Mouse (Mus musculus): ENCODE results near the gene Ppp1r15a. TPM values are rescaled to one million over a fixed set of nuclear protein-coding genes. Genes with fewer than 3 reads are reported as not detected.
A peak's percentile ranks its signal among the peaks of the same experiment; 100 is the strongest.
"Not testable (repeated sequence)": the region's sequence is repeated elsewhere in the genome, so short reads cannot be mapped to it uniquely, and the experiment has no call there.

Gene Ppp1r15a
- total RNA-seq, 1 experiment from 2014 or later = 29.6 TPM

- DNase-seq = no peak
Measured at GRCm38 (mm10) chr7:45551512-45551883, 25.4 kb upstream of the Ppp1r15a start.

GRCm38 (mm10) chr7:45550821-45551511, 24.9 kb upstream of the Ppp1r15a start:
- no peak for DNase-seq

GRCm38 (mm10) chr7:45549641-45550436, 23.8 kb upstream of the Ppp1r15a start:
- DNase-seq = no peak

GRCm38 (mm10) chr7:45544525-45544924, 18.5 kb upstream of the Ppp1r15a start:
- no peak for DNase-seq

GRCm38 (mm10) chr7:45540213-45540612, 14.1 kb upstream of the Ppp1r15a start:
- no peak for DNase-seq

GRCm38 (mm10) chr7:45539095-45539494, 13.0 kb upstream of the Ppp1r15a start:
- no peak for DNase-seq

- no peak for DNase-seq
Measured at GRCm38 (mm10) chr7:45538163-45539041, 12.3 kb upstream of the Ppp1r15a start.

GRCm38 (mm10) chr7:45537602-45538001, 11.5 kb upstream of the Ppp1r15a start:
- no peak for DNase-seq

- no peak for DNase-seq
Measured at GRCm38 (mm10) chr7:45535676-45536075, 9.6 kb upstream of the Ppp1r15a start.

GRCm38 (mm10) chr7:45530643-45531042, 4.6 kb upstream of the Ppp1r15a start:
- DNase-seq = no peak

- no peak for DNase-seq
Measured at GRCm38 (mm10) chr7:45529461-45529860, 3.4 kb upstream of the Ppp1r15a start.

- DNase-seq = not testable (repeated sequence)
Measured at GRCm38 (mm10) chr7:45527169-45527568, 1.1 kb upstream of the Ppp1r15a start.

- DNase-seq = no peak
Measured at GRCm38 (mm10) chr7:45526474-45527120, 529 bp upstream of the Ppp1r15a start.

- DNase-seq = peak; percentile 25
Measured at GRCm38 (mm10) chr7:45524841-45525621, 1.0 kb downstream of the Ppp1r15a start.

- no peak for DNase-seq
Measured at GRCm38 (mm10) chr7:45523678-45524170, 2.3 kb downstream of the Ppp1r15a start.

- no peak for DNase-seq
Measured at GRCm38 (mm10) chr7:45522957-45523676, 3.0 kb downstream of the Ppp1r15a start.

- no peak for DNase-seq
Measured at GRCm38 (mm10) chr7:45522194-45522752, 3.8 kb downstream of the Ppp1r15a start.

GRCm38 (mm10) chr7:45521728-45522184, 4.3 kb downstream of the Ppp1r15a start:
- peak; percentile 80 for DNase-seq

GRCm38 (mm10) chr7:45520605-45521004, 5.5 kb downstream of the Ppp1r15a start:
- DNase-seq = no peak
